ENCODE assay signal across 13 mouse cellular contexts in genomic region chr14:51827842-51828241, GRCm38 (mm10). TPM values are rescaled to one million over a fixed set of nuclear protein-coding genes. Genes with fewer than 3 reads are reported as not detected.
DNase-seq lines count a peak whose midpoint lies in the region; ATAC-seq and TF ChIP-seq lines count a peak whose summit lies in the region.
"Not testable (repeated sequence)": the region's sequence is repeated elsewhere in the genome, so short reads cannot be mapped to it uniquely, and the experiment has no call there.
"Had no signal": no experiment of that assay in that cellular context is flagged by ENCODE, and none has a peak within 500 bp of the region (broad histone marks: within the 10 kb centered on the region; RNA-seq: fewer than 3 reads in every experiment).

No protein-coding gene starts in this region.

- not testable (repeated sequence) for H3K9ac ChIP-seq in heart, postnatal 0 days (replicated peaks; ENCODE audit: low read depth, low read length); kidney, embryonic 16.5 days (replicated peaks; ENCODE audit: low read length); liver, embryonic 14.5 days (replicated peaks); midbrain, postnatal 0 days (replicated peaks; ENCODE audit: low read length, poor library complexity, severe bottlenecking)

- not testable (repeated sequence) for H3K4me1 ChIP-seq in embryonic facial prominence, embryonic 10.5 days; heart, postnatal 0 days (ENCODE audit: control insufficient read depth, insufficient read depth); kidney, embryonic 16.5 days (ENCODE audit: insufficient read depth, low read length); liver, embryonic 14.5 days (replicated peaks; ENCODE audit: control insufficient read depth in 2 of 2, insufficient read depth in 2 of 2, low read length in 1 of 2); midbrain, postnatal 0 days (ENCODE audit: insufficient read depth, low read length)

- WGBS in embryonic facial prominence, embryonic 10.5 days = 40% methylated on average over 5 of the region's 5 CpGs
- 24% methylated on average over 5 of the region's 5 CpGs for WGBS in heart, postnatal 0 days
- 21% methylated on average over 5 of the region's 5 CpGs for WGBS in kidney, embryonic 16.5 days
- 10% methylated on average over 5 of the region's 5 CpGs for WGBS in liver, embryonic 14.5 days (ENCODE audit: insufficient replicate concordance)
- 41% methylated on average over 5 of the region's 5 CpGs for WGBS in midbrain, postnatal 0 days

- TF ChIP-seq EP300 in heart, postnatal 0 days (IDR thresholded peaks at IDR 0.05; ENCODE audit: low read depth); liver, embryonic 14.5 days (IDR thresholded peaks at IDR 0.05; ENCODE audit: low read depth): not testable (repeated sequence)

- H3K36me3 ChIP-seq in embryonic facial prominence, embryonic 10.5 days (replicated peaks); heart, postnatal 0 days (replicated peaks; ENCODE audit: control insufficient read depth, insufficient read depth, low read length); kidney, embryonic 16.5 days (ENCODE audit: insufficient read depth, low read length); liver, embryonic 14.5 days (replicated peaks; ENCODE audit: control insufficient read depth, insufficient read depth, low read depth); midbrain, postnatal 0 days (ENCODE audit: insufficient read depth, low read length): not testable (repeated sequence)

- TF ChIP-seq CTCF in heart, postnatal 0 days (IDR thresholded peaks at IDR 0.05; ENCODE audit: low read depth) = peak; percentile 55
- peak; percentile 62 for TF ChIP-seq CTCF in liver, embryonic 14.5 days (IDR thresholded peaks at IDR 0.05; ENCODE audit: low read depth)
- peak; percentile 70 for TF ChIP-seq CTCF in midbrain, postnatal 0 days (IDR thresholded peaks at IDR 0.05)

- not testable (repeated sequence) for H3K4me2 ChIP-seq in heart, postnatal 0 days (ENCODE audit: low read depth, low read length); kidney, embryonic 16.5 days (replicated peaks; ENCODE audit: low read depth, low read length); liver, embryonic 14.5 days (ENCODE audit: low read depth); midbrain, postnatal 0 days (ENCODE audit: low read depth, low read length, poor library complexity, severe bottlenecking)

- H3K27me3 ChIP-seq in embryonic facial prominence, embryonic 10.5 days (replicated peaks; ENCODE audit: low read depth, poor library complexity, severe bottlenecking); heart, postnatal 0 days (ENCODE audit: control insufficient read depth, insufficient read depth, low read length); kidney, embryonic 16.5 days (ENCODE audit: insufficient read depth, low read length); liver, embryonic 14.5 days (ENCODE audit: control insufficient read depth, insufficient read depth, low read length); midbrain, postnatal 0 days (ENCODE audit: insufficient read depth, low read length): not testable (repeated sequence)

- not testable (repeated sequence) for H3K9me3 ChIP-seq in embryonic facial prominence, embryonic 10.5 days; heart, postnatal 0 days (replicated peaks; ENCODE audit: control insufficient read depth, low read length); kidney, embryonic 16.5 days (ENCODE audit: low read length); liver, embryonic 14.5 days (ENCODE audit: control insufficient read depth, low read length); midbrain, postnatal 0 days (ENCODE audit: low read length)

- not testable (repeated sequence) for H3K4me3 ChIP-seq in embryonic facial prominence, embryonic 10.5 days; heart, postnatal 0 days (ENCODE audit: low read depth, low read length); kidney, embryonic 16.5 days (ENCODE audit: low read length); liver, embryonic 14.5 days (ENCODE audit: insufficient read depth in 1 of 2, low read depth in 2 of 2, low read length in 2 of 2); midbrain, postnatal 0 days (ENCODE audit: low read depth, low read length)

- peak; percentile 15 for DNase-seq in CD4-positive helper T cell, adult 2 months (ENCODE audit: low read depth, low spot score)
- peak; percentile 40 for DNase-seq in adrenal gland, postnatal 10 days
- DNase-seq in embryonic facial prominence, embryonic 10.5 days (ENCODE audit: low spot score) = peak; percentile 22
- not testable (repeated sequence) for DNase-seq in heart, postnatal 0 days (ENCODE audit: low spot score); liver, embryonic 14.5 days (ENCODE audit: low read depth in 3 of 3, low spot score in 3 of 3)
- peak; percentile 4 for DNase-seq in midbrain, postnatal 0 days (ENCODE audit: low spot score)
- DNase-seq in testis, postnatal 10 days (ENCODE audit: low spot score) = peak; percentile 48

- ATAC-seq in heart, postnatal 0 days (ENCODE audit: insufficient read depth, low read depth); liver, embryonic 14.5 days (ENCODE audit: insufficient read depth); midbrain, postnatal 0 days (ENCODE audit: low FRiP score): not testable (repeated sequence)
- ATAC-seq in kidney, embryonic 16.5 days (ENCODE audit: low FRiP score, low TSS enrichment) = peak; percentile 67; the same call in 1 of the 2 replicates

- H3K27ac ChIP-seq in embryonic facial prominence, embryonic 10.5 days (replicated peaks); heart, postnatal 0 days (ENCODE audit: low read depth); kidney, embryonic 16.5 days (ENCODE audit: low read length); liver, embryonic 14.5 days; midbrain, postnatal 0 days (ENCODE audit: low read depth, low read length): not testable (repeated sequence)

RNA-seq across cellular contexts. Expression of gene Ear6, which starts 25.7 kb away (rescaled TPM):
- total RNA-seq in adrenal gland, postnatal 10 days (2021) = 1 to 10 TPM in 1 of 2 experiments, not detected in 1; 1.5 TPM
- polyA plus RNA-seq in embryonic facial prominence, embryonic 10.5 days (2016; fragmentation: Nextera tagmentation; extraction: Ambion mirVana) = not detected in 2 replicates
- total RNA-seq in heart, postnatal 0 days (2014; rRNA removed; ENCODE audit: low replicate concordance) = not detected in 2 replicates
- polyA plus RNA-seq in heart, postnatal 0 days (2015; fragmentation: Nextera tagmentation; extraction: Ambion mirVana) = not detected in 2 replicates
- not detected in 2 replicates for polyA plus RNA-seq in kidney, embryonic 16.5 days (2015; fragmentation: Nextera tagmentation; extraction: Ambion mirVana)
- polyA plus RNA-seq in liver, embryonic 14.5 days (2012; rRNA removed) = 13.2 and 25.0 TPM in 2 replicates
- polyA plus RNA-seq in liver, embryonic 14.5 days (2014; fragmentation: Nextera tagmentation; extraction: Ambion mirVana) = 2.4 and 3.9 TPM in 2 replicates
- total RNA-seq in midbrain, postnatal 0 days (2014; rRNA removed) = not detected in 2 replicates
- not detected in 2 replicates for polyA plus RNA-seq in midbrain, postnatal 0 days (2015; fragmentation: Nextera tagmentation; extraction: Ambion mirVana)
- total RNA-seq: gastrocnemius, adult 18-20 months had no signal
- polyA plus RNA-seq: embryonic facial prominence, embryonic 13.5 days; heart, embryonic 15.5 days; limb, embryonic 11.5 days; stomach, embryonic 14.5 days had no signal

RNA-seq across cellular contexts. Expression of gene AY358078, which starts 28.0 kb away (rescaled TPM):
- not detected for total RNA-seq in adrenal gland, postnatal 10 days (2021)
- not detected in 2 replicates for polyA plus RNA-seq in embryonic facial prominence, embryonic 10.5 days (2016; fragmentation: Nextera tagmentation; extraction: Ambion mirVana)
- not detected in 2 replicates for total RNA-seq in heart, postnatal 0 days (2014; rRNA removed; ENCODE audit: low replicate concordance)
- not detected in 2 replicates for polyA plus RNA-seq in heart, postnatal 0 days (2015; fragmentation: Nextera tagmentation; extraction: Ambion mirVana)
- not detected in 2 replicates for polyA plus RNA-seq in kidney, embryonic 16.5 days (2015; fragmentation: Nextera tagmentation; extraction: Ambion mirVana)
- not detected in 2 replicates for polyA plus RNA-seq in liver, embryonic 14.5 days (2012; rRNA removed)
- polyA plus RNA-seq in liver, embryonic 14.5 days (2014; fragmentation: Nextera tagmentation; extraction: Ambion mirVana) = not detected in 2 replicates
- total RNA-seq in midbrain, postnatal 0 days (2014; rRNA removed) = not detected in 2 replicates
- not detected in 2 replicates for polyA plus RNA-seq in midbrain, postnatal 0 days (2015; fragmentation: Nextera tagmentation; extraction: Ambion mirVana)
- total RNA-seq: gastrocnemius, adult 18-20 months had no signal
- polyA plus RNA-seq: embryonic facial prominence, embryonic 13.5 days; heart, embryonic 15.5 days; limb, embryonic 11.5 days; stomach, embryonic 14.5 days had no signal

RNA-seq across cellular contexts. Expression of gene Ang4, which starts 54.5 kb away (rescaled TPM):
- not detected for total RNA-seq in adrenal gland, postnatal 10 days (2021)
- not detected in 2 replicates for polyA plus RNA-seq in embryonic facial prominence, embryonic 10.5 days (2016; fragmentation: Nextera tagmentation; extraction: Ambion mirVana)
- not detected in 2 replicates for total RNA-seq in heart, postnatal 0 days (2014; rRNA removed; ENCODE audit: low replicate concordance)
- not detected in 2 replicates for polyA plus RNA-seq in heart, postnatal 0 days (2015; fragmentation: Nextera tagmentation; extraction: Ambion mirVana)
- not detected in 2 replicates for polyA plus RNA-seq in kidney, embryonic 16.5 days (2015; fragmentation: Nextera tagmentation; extraction: Ambion mirVana)
- not detected in 2 replicates for polyA plus RNA-seq in liver, embryonic 14.5 days (2012; rRNA removed)
- not detected in 2 replicates for polyA plus RNA-seq in liver, embryonic 14.5 days (2014; fragmentation: Nextera tagmentation; extraction: Ambion mirVana)
- not detected in 2 replicates for total RNA-seq in midbrain, postnatal 0 days (2014; rRNA removed)
- polyA plus RNA-seq in midbrain, postnatal 0 days (2015; fragmentation: Nextera tagmentation; extraction: Ambion mirVana) = not detected in 2 replicates
- total RNA-seq: gastrocnemius, adult 18-20 months had no signal
- polyA plus RNA-seq: embryonic facial prominence, embryonic 13.5 days; heart, embryonic 15.5 days; limb, embryonic 11.5 days; stomach, embryonic 14.5 days had no signal

RNA-seq across cellular contexts. Expression of gene Mettl17, which starts 56.8 kb away (rescaled TPM):
- 10 to 100 TPM; 29.5 to 34.7 TPM for total RNA-seq in adrenal gland, postnatal 10 days (2021)
- 52.4 and 53.0 TPM in 2 replicates for polyA plus RNA-seq in embryonic facial prominence, embryonic 10.5 days (2016; fragmentation: Nextera tagmentation; extraction: Ambion mirVana)
- 21.6 and 57.0 TPM in 2 replicates for total RNA-seq in heart, postnatal 0 days (2014; rRNA removed; ENCODE audit: low replicate concordance)
- polyA plus RNA-seq in heart, postnatal 0 days (2015; fragmentation: Nextera tagmentation; extraction: Ambion mirVana) = 27.2 and 37.7 TPM in 2 replicates
- polyA plus RNA-seq in kidney, embryonic 16.5 days (2015; fragmentation: Nextera tagmentation; extraction: Ambion mirVana) = 49.1 and 57.3 TPM in 2 replicates
- 7.5 and 9.5 TPM in 2 replicates for polyA plus RNA-seq in liver, embryonic 14.5 days (2012; rRNA removed)
- 10.2 and 10.8 TPM in 2 replicates for polyA plus RNA-seq in liver, embryonic 14.5 days (2014; fragmentation: Nextera tagmentation; extraction: Ambion mirVana)
- total RNA-seq in midbrain, postnatal 0 days (2014; rRNA removed) = 68.2 and 71.6 TPM in 2 replicates
- polyA plus RNA-seq in midbrain, postnatal 0 days (2015; fragmentation: Nextera tagmentation; extraction: Ambion mirVana) = 70.3 and 91.4 TPM in 2 replicates
